ENCODE assay signal across 7 mouse cellular contexts in the genomic region with DNA sequence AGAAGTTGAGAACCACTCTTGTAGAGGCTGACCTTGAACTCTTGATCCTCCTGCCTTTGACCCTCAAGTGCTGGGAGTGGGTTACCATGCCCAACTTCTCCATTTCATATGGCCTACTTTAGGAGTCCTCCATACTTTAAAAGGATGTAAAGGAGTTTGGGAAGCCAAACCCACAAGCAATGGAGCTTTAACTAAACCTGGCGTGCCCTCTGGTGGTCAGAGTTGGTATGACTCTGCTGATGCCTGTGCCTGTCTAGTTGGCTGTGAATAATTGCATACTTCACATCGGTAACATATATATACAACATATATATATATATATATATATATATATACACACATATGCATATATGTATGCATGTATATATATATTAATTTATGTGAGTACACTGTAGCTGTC. TPM values are rescaled to one million over a fixed set of nuclear protein-coding genes. Genes with fewer than 3 reads are reported as not detected.
A peak's percentile ranks its signal among the peaks of the same experiment; 100 is the strongest.
DNase-seq lines count a peak whose midpoint lies in the region; ATAC-seq and TF ChIP-seq lines count a peak whose summit lies in the region.

No protein-coding gene starts in this region.

- H3K27me3 ChIP-seq in G1E (ENCODE audit: insufficient read depth, low read length) = no peaks in the 10 kb centered on the region
- no peaks in the 10 kb centered on the region for H3K27me3 ChIP-seq in small intestine, adult 2 months (ENCODE audit: control insufficient read depth, insufficient read depth, low read length)

- no peak for TF ChIP-seq POLR2A in small intestine, adult 2 months (IDR thresholded peaks at IDR 0.05; ENCODE audit: low read depth, low read length)

- peak; percentile 52 for DNase-seq in CD4-positive helper T cell, adult 2 months (ENCODE audit: low read depth, low spot score)
- no peak for DNase-seq in G1E (ENCODE audit: low spot score)
- peak; percentile 93 for DNase-seq in cerebellum, adult 9-10 months
- peak; percentile 53 to 70 for DNase-seq in gastrocnemius, adult 8-10 months (ENCODE audit: low spot score in 2 of 2)
- DNase-seq in kidney, postnatal 4 days = peak; percentile 90 to 94
- peak; percentile 77 to 85 for DNase-seq in lung, adult 18-20 months

- peaks cover 43% of the 10 kb centered on the region for H3K4me1 ChIP-seq in G1E (ENCODE audit: insufficient read depth, low read depth, low read length)
- H3K4me1 ChIP-seq in small intestine, adult 2 months (ENCODE audit: control insufficient read depth, insufficient read depth, insufficient read length, low read length) = peaks cover 7% of the 10 kb centered on the region

- H3K4me3 ChIP-seq in G1E (ENCODE audit: low read depth, low read length) = no peak overlapping the region
- H3K4me3 ChIP-seq in small intestine, adult 2 months (ENCODE audit: low read depth, low read length) = no peak overlapping the region

- H3K36me3 ChIP-seq in G1E (replicated peaks) = peaks cover 7% of the 10 kb centered on the region
- H3K36me3 ChIP-seq in small intestine, adult 2 months (ENCODE audit: control insufficient read depth, insufficient read depth, low read length) = no peaks in the 10 kb centered on the region

- no peaks in the 10 kb centered on the region for H3K9me3 ChIP-seq in G1E (replicated peaks)

- 0% methylated on average over 2 of the region's 2 CpGs for WGBS in small intestine, adult 2 months

- ATAC-seq in G1E (ENCODE audit: extremely low read depth, insufficient number of reproducible peaks, low FRiP score, poor library complexity, severe bottlenecking) = peak; percentile 38; the same call in 1 of the 2 replicates

- peak; percentile 85 for TF ChIP-seq CTCF in G1E (IDR thresholded peaks at IDR 0.05; ENCODE audit: low read depth, low read length)
- TF ChIP-seq CTCF in small intestine, adult 2 months (IDR thresholded peaks at IDR 0.05; ENCODE audit: extremely low read depth, insufficient read length, insufficient replicate concordance, low read depth, low read length) = peak; percentile 71; the same call in 1 of the 2 replicates

- no peak overlapping the region for H3K27ac ChIP-seq in small intestine, adult 2 months (ENCODE audit: insufficient read depth, low read depth, low read length)

RNA-seq across cellular contexts. Expression of a gene that starts 4.2 kb away (rescaled TPM):
- total RNA-seq in G1E (2014; fragmentation: Nextera tagmentation) (240 and 246 TPM in 2 replicates), G1E (2017) (18.0 and 19.6 TPM in 2 replicates)
- 162 and 183 TPM in 2 replicates for polyA plus RNA-seq in G1E (2012)
- 1 to 10 TPM in 2 of 4 experiments, under 1 TPM in 2; 0.75 to 1.7 (median 1.00) TPM for total RNA-seq in gastrocnemius, adult 8-10 months (2022)
- 0.52 and 0.68 TPM in 2 replicates for polyA plus RNA-seq in small intestine, adult 2 months (2012; rRNA removed)

RNA-seq across cellular contexts. Expression of a gene that starts 7.4 kb away (rescaled TPM):
- 0.87 and 1.9 TPM in 2 replicates for total RNA-seq in G1E (2014; fragmentation: Nextera tagmentation)
- total RNA-seq in G1E (2017) = 0.29 and 0.71 TPM in 2 replicates
- 0.02 and 0.08 TPM in 2 replicates for polyA plus RNA-seq in G1E (2012)
- under 1 TPM in 2 of 4 experiments, not detected in 2; 0.09 to 0.15 TPM for total RNA-seq in gastrocnemius, adult 8-10 months (2022)
- polyA plus RNA-seq in small intestine, adult 2 months (2012; rRNA removed) = not detected in 2 replicates

RNA-seq across cellular contexts. Expression of a gene that starts 38.7 kb away (rescaled TPM):
- total RNA-seq in G1E (2014; fragmentation: Nextera tagmentation) (102 and 112 TPM in 2 replicates), G1E (2017) (44.9 and 50.2 TPM in 2 replicates)
- polyA plus RNA-seq in G1E (2012) = 92.9 and 94.1 TPM in 2 replicates
- total RNA-seq in gastrocnemius, adult 8-10 months (2022) = 10 to 100 TPM; 53.5 to 62.3 (median 60.6) TPM
- 121 and 278 TPM in 2 replicates for polyA plus RNA-seq in small intestine, adult 2 months (2012; rRNA removed)

Comparison
In these comparisons a context has a peak if more than half of its experiments do, and no peak if none do; other contexts are left out.
1. RNA of a gene that starts 4.2 kb away (total RNA-seq): 18.0 to 246 TPM in G1E; 0.75 to 1.7 TPM in gastrocnemius, adult 8-10 months; every median in the first group is over 4 times any median in the second.